Mouse (Mus musculus) adrenal gland, adult 18-20 months (tissue): ENCODE measurements around the gene Olfr1192-ps1. TPM values are rescaled to one million over a fixed set of nuclear protein-coding genes. Genes with fewer than 3 reads are reported as not detected.
"Not testable (repeated sequence)": the region's sequence is repeated elsewhere in the genome, so short reads cannot be mapped to it uniquely, and the experiment has no call there.

Experiments used
- DNase-seq, 2 experiments: peaks; one replicate each; pipeline ENCODE4 v3.0.0; 2021 to 2022; ENCODE audit warnings: low spot score in 2 of 2
- long read RNA-seq, 2 experiments: library from polyadenylated mRNA; stranded (forward); transcript quantifications; one replicate each; pipeline ENCODE4 v2.0.0; 2021
- total RNA-seq, 2 experiments: library from RNA; stranded (reverse); gene quantifications; 1 replicate in 1 of 2; 2 replicates in 1 of 2; pipeline ENCODE4 v1.2.3; 2021

Gene Olfr1192-ps1
- not detected for total RNA-seq
- long read RNA-seq, experiment 1, result 0 reads
- long read RNA-seq, experiment 2, result 0 reads

DNA sequence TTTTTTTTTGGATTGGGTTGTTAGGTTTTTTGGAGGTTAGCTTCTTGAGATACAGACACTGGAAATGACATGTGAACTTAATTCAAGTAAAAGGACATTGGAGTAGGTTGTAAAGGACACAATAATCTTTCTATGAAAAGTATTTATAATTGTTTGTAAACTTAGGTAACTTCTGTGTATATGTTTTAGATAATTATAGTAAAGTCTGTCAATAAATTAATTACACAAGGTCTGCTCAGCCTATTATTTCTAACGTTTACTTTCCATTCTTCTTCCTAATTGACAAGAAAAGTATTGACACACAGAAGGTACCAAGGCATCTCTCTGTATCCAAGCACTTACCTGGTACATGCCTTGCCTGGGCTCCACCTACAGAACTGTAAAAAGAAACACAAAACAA lies at the start of gene Olfr1192-ps1:
Gene Olfr1192-ps1, plus strand, starts transcription at position 301 of the 400 bp plus-strand sequence.
- no peak for DNase-seq

DNA sequence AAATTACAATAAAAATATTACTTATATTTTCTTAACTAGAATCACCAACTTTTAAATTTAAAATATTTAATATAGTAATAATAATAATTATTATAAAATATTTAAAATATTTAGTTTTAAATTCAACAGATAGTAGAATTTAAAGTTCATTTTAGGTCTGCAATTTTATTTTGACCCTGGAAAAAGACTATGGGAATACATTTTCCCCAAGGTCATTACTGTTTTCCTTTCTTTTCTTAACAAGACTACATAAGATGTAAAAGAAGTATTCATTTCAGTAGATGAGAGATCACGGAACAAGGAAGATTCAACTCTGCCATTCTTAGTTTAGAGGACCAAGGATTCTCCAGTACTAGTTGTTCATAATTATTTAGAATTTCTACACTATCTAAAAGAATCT lies 8.1 kb upstream of the Olfr1192-ps1 start, which contains the start of gene Olfr1191-ps1:
Gene Olfr1191-ps1, plus strand, starts transcription at position 301 of the 400 bp plus-strand sequence.
- not testable (repeated sequence) for DNase-seq

DNA sequence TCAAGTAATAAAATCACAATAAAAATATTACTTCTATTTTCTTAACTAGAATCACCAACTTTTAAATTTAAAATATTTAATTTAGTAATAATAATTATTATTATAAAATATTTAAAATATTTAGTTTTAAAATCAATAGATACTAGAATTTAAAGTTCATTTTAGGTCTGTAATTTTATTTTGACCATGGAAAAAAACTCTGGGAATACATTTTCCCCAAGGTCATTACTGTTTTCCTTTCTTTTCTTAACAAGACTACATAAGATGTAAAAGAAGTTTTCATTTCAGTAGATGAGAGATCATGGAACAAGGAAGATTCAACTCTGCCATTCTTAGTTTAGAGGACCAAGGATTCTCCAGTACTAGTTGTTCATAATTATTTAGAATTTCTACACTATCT lies 27.0 kb downstream of the Olfr1192-ps1 start, which contains the start of gene Olfr1193:
Gene Olfr1193, plus strand, starts transcription at position 301 of the 400 bp plus-strand sequence.
- DNase-seq, result not testable (repeated sequence)

DNA sequence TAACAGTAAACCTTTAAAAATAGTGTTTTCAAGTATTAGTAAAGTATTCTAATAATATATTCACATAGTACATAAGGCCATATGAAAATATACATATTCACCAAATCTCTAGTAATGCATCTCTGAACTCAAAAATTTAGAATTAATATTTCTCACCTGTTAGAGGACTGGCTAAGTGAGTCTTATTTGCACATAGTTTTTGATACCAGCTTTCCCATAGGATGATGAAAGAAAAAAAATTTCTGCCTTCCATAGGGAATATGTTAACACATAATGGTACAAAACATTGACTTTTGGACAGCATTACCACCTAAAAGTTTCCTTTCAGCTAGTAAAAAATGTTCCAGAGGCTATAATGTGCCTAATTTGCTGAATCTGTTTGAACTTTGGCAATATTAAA lies 40.8 kb downstream of the Olfr1192-ps1 start, which contains the start of gene Olfr1195:
Gene Olfr1195, minus strand, starts transcription at position 101 of the 400 bp plus-strand sequence.
- DNase-seq, result no peak

DNA sequence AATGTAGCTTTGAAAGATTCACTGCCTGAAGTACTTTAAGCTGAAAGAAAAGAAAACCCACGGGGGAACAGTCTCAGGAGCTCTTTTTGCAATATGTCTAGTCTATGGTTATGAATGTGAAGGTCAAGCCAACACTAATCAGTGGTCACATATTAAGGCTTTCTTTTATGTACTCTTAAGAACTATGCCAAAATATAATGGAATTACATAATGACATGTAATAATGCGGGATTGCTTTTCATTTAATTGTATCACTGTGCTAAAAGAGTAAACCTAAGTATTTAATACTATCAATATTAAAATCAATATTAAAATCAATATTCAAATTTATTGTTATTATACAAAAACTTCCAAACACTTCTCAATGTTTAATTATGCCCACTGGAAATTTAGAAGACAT lies 56.2 kb downstream of the Olfr1192-ps1 start, which contains the start of gene Olfr1196:
Gene Olfr1196, minus strand, starts transcription at position 101 of the 400 bp plus-strand sequence.
- no peak for DNase-seq

Other genes starting within 250 kb of the Olfr1192-ps1 start
- gene Olfr1179, start 242.1 kb upstream of the Olfr1192-ps1 start, total RNA-seq, result not detected
- gene Olfr1180, start 229.4 kb upstream of the Olfr1192-ps1 start, total RNA-seq, result not detected
- gene Olfr1181, start 222.3 kb upstream of the Olfr1192-ps1 start, total RNA-seq, result not detected
- gene Gm13757, start 199.4 kb upstream of the Olfr1192-ps1 start, total RNA-seq, result not detected
- gene Olfr1183, start 193.6 kb upstream of the Olfr1192-ps1 start, total RNA-seq, result not detected
- not detected for gene Olfr1184, start 164.9 kb upstream of the Olfr1192-ps1 start, total RNA-seq
- gene Olfr1185-ps1, start 155.2 kb upstream of the Olfr1192-ps1 start, total RNA-seq, result not detected
- gene Olfr1186, start 130.0 kb upstream of the Olfr1192-ps1 start, total RNA-seq, result not detected
- not detected for gene Olfr1188, start 91.6 kb upstream of the Olfr1192-ps1 start, total RNA-seq
- gene Olfr1189, start 62.1 kb upstream of the Olfr1192-ps1 start, total RNA-seq, result not detected
- not detected for gene Olfr1191-ps1, start 8.0 kb upstream of the Olfr1192-ps1 start, total RNA-seq
- gene Olfr1193, start 27.1 kb downstream of the Olfr1192-ps1 start, total RNA-seq, result not detected
- gene Olfr1195, start 40.7 kb downstream of the Olfr1192-ps1 start, total RNA-seq, result not detected
- not detected for gene Olfr1196, start 56.1 kb downstream of the Olfr1192-ps1 start, total RNA-seq
- not detected for gene Olfr1197, start 83.9 kb downstream of the Olfr1192-ps1 start, total RNA-seq
- gene Olfr1198, start 102.9 kb downstream of the Olfr1192-ps1 start, total RNA-seq, result not detected
- gene Olfr1199, start 112.0 kb downstream of the Olfr1192-ps1 start, total RNA-seq, result not detected
- not detected for gene Olfr1200, start 122.0 kb downstream of the Olfr1192-ps1 start, total RNA-seq
- gene Olfr1201, start 144.5 kb downstream of the Olfr1192-ps1 start, total RNA-seq, result not detected
- gene Olfr1202, start 166.0 kb downstream of the Olfr1192-ps1 start, total RNA-seq, result not detected
- not detected for gene Olfr1205, start 181.2 kb downstream of the Olfr1192-ps1 start, total RNA-seq
- gene Olfr1204, start 200.8 kb downstream of the Olfr1192-ps1 start, total RNA-seq, result not detected
- gene Olfr1206, start 214.7 kb downstream of the Olfr1192-ps1 start, total RNA-seq, result not detected